Mouse (Mus musculus) retina, embryonic 14.5 days (tissue): Measurements from ENCODE around the gene Slc39a5.

ENCODE experiments used
- DNase-seq: peaks from one replicate; pipeline ENCODE4 v3.0.0-alpha.2; 2015; ENCODE audit warnings: low spot score

Slc39a5 gene

DNA sequence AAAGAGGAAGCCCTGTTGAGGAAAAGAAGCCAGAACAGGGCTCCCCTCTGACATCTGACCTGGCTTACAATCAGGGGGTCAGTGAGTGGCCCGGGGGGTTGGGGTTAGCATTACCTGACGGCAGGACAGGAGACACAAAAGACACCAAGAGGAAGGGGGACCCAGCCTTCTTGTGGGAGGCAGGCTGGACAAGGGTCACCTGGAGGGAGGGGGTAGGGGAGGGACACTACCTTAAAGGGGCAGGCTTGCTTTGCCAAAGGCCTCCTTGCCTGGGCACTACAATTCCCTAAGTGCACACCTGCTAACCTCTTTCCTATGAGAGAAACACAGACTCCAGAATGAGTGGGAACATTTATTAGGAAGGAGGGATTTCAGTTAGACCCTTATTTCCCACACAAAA lies at the start of gene Slc39a5:
Gene Slc39a5 (minus strand): TSS at position 174 of the 400 bp plus-strand sequence.
- DNase-seq = no peak

DNA sequence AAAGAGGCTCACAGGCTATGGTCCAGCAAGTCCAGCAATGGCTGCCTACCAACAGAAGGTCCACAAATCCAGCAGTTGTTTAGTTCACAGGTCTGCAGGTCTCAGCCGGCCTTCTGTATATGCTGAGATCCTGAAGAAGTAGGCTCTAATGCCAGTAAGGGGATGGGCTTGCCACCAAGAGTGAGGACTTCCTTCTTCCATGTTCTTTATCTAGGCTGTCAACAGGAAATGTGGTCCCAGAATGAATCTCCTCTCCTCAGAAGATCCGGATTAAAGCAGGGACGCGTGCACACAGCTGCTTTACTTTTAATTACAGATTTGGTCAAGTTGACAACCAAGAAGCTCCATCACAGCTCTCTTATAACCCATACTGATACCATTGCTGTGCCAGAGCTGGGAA lies 44.4 kb upstream of the Slc39a5 start:
- DNase-seq = no peak

DNA sequence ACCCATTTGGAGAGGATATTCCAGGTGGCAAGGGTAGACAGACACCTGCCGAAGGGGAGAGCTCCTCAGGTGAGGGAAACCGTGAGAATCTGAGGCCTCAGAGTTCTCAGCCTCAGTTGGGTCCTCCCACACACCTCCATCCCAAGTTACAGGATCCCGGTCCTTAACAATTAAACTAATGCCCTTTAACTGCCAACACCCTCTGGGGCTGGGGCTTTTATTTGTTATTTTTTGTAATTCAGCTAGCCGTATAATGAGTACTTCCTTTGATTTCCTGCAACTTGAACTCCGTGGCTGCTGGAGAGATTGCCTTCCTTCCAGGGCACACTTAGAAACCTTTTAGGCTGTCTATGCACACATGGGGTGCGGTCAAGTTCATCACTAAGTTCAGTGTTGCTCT lies 43.3 kb upstream of the Slc39a5 start:
- no peak for DNase-seq

DNA sequence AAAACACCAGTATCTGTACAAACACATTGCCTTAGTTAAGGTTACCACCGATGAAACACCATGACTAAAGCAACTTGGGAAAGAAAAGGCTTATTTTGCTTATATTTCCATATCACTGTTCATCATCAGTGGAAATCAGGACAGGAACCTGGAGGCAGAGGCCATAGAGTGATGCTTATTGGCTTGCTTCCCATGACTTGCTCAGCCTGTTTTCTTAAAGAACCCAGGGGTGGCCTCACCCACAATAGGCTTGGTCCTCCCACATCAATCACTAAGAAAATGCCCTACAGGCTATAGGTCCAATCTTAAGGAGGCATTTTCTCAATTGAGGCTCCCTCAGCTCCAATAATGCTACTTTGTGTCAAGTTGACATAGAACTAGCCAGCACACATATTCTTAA lies 41.7 kb upstream of the Slc39a5 start:
- no peak for DNase-seq

DNA sequence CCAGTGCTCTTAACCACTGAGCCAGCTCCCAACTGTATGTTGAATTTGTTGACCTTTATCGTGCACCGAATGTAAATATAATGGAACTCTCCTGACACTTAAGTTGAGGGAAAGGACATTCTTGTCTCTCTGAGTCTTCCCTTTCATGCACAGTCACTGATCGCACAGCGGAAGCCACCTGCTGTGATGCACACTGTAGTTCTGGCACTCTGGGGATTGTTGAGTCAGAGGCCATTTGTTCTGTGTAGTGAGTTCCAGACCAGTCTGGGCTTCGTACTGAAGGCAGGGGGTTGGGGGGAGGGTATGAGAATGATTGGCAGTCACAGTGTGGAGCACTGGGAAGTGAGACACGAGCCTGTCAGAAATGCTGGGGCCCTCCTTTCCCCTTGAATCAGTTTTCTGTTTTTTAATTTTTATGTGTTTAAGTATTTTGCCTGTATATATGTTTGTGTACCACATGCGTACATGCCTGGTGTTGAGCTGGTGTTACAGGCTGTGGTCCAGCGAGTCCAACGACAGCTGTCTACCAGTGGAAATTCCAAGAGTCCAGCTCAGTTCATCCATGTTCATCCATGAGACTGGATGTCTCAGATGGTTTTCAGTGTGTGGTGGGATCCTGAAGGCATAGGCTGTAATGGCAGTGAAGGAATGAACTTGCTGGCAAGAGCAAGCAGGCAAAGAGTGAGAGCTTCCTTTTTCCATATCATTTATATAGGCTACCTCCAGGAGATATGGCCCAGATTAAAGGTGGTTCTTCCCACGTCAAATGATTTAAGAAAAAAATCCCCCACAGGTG lies 40.5 kb upstream of the Slc39a5 start:
- DNase-seq = no peak

DNA sequence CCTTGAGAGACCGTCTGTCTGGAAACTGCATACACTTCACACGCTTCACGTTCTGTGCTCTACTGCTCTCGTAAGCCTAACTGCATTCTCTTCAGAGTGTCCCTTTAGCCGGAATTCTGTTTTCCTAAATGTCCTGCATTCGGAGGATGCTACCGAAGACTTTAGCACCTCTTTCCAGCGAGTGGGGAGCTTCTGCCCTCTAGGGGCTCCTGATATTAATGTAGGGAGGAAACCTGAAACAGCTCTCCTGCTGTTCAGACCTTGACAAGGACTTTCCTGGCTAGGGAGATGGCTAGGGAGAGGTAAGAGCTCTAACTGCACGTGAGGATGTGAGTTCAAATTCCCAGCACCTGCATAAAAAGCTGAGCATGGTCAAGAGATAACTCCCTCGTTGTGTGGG lies 39.4 kb upstream of the Slc39a5 start:
- peak; percentile 53 for DNase-seq

DNA sequence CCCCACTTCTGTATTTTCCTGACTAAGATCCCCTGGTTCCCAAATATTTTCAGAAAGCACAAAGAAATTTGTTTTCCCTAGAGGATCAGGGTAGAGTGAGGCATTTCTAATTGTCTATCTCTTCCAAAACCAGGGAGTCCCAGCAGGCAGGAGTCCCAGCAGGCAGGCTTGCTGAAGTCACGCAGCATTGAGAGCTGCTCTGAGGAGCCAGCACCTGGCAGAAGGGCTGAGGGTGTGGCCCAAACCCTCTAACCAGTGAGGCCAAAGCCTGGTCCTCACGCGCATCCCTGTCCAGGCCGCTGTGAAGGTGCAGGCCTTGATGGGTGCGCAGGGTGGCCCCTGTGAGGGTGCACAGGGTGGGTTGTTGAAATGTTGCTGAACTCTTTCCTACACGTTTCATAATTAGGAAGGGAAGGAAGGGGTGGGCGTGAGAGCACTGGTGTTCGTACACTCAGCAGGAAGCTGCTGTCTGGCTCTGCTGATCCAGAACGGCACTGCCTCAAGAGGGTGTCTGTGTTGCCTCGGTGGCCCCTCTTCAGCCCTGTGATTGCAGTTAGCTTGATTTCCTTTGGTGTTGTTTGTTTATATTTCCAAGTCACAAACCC lies 37.7 kb upstream of the Slc39a5 start:
- DNase-seq = no peak

DNA sequence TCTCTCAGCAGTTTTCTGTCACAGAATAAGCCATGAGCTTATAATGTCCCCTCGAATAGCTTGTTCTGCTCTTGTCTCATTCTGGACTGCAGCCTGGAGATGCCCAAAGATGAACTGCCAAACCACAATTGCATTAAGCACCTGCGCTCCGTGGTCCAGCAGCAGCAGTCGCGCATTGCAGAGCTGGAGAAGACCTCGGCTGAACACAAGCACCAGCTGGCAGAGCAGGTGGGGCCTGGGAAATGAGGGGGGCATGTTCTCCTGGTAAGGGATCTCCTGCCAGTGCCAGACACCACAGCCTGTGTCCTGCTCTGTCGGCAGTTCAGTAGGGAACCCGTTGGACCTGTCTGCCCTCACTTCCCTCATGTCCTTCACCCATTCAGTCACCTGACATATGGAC lies 35.3 kb upstream of the Slc39a5 start:
- no peak for DNase-seq

DNA sequence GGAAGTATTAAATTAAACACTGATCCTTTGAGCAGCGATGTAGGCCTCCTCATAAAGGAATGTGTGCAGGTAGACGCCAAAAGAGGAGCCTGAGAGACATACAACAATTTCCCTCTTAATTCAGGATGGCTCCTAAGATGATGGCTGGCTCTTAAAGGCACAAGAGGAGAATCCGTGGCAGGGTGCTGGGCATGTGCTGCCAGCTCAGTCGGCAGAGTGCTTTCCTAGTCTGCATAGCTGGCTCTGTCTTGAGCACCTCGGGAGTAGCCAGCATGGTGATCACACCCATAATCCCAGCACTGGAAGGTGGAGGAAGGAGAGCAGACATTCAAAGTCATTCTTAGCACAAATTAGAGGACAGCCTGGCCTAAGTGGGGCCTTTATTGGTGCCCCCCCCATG lies 34.8 kb upstream of the Slc39a5 start:
- no peak for DNase-seq

DNA sequence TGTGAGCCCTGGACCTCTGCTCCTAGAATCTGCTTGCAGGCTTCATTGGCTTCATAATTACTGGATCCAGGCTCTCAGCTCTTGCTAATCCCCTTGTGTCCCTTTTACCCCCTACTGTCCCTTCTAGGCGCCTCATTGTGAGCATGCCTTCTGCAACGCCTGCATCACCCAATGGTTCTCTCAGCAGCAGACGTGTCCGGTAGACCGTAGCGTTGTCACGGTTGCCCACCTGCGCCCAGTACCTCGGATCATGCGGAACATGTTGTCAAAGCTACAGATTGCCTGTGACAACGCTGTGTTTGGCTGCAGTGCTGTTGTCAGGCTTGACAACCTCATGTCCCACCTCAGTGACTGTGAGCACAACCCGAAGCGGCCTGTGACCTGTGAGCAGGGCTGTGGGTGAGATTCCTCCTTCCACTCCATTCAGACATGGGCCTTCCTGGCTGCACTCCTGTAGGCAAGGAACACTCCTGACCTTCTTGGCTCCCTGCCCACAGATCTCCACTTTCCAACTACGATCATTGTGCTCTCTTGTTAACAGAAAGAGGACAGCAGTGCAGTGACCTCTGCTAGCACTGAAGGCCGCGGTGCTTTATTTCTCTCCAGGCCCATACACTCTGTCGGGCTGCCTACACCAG lies 34.3 kb upstream of the Slc39a5 start:
- no peak for DNase-seq

DNA sequence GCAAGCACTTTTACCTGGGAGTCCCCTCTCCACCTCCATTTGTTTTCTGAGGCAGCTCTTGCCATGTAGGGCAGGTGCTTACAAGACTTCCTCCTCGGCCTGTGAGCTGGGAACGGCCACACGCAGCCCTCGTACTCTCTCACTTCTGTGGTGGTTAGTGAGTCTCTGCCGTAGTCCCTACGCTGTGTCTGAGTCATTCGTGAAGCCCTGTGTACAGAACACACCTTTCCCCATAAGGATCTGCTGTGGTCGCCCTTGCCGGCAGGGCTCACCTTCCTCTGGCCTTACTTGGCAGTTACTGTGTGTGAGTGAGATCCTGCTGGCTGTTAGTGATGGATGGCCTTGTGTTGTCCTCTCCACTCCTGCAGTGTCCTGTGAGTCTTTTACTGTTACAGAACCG lies 33.7 kb upstream of the Slc39a5 start:
- no peak for DNase-seq

DNA sequence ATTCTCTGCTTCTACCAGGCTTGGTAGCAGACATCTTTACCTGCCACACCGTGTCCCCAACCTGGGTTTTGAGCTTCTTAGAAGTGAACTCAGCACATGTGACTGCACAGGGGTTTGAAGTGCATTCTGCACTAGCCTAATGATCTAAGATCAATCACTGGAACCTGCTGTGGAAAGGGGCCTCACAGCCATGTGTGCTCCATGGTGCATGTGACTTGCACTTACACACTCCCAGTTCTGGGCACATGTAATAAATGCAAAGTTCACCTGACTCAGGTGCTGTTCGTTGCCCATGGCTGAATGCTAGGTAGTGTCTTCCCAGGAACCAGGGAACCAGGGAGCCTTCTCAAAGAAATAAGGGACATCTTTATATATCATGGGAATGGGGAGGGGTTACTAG lies 32.4 kb upstream of the Slc39a5 start:
- DNase-seq = no peak

DNA sequence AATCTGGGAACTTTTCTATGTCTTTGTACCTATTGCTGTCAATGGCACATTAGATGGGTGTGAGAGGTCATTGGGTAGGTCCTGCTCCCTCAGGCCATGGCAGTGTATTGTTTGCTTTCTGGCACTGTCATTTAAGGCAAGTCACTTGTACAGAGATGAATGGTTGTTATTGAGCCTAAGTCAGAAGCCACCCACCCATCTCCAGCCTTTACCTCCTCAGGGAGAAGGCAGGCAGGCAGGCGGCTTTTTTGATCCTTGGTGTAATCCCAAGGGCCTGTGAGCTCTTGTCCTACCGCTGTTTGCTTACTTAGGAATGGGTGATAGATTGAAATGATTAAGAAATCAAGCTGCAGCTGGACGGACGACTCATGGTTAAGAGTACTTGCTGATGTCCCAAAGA lies 28.4 kb upstream of the Slc39a5 start:
- DNase-seq = no peak

DNA sequence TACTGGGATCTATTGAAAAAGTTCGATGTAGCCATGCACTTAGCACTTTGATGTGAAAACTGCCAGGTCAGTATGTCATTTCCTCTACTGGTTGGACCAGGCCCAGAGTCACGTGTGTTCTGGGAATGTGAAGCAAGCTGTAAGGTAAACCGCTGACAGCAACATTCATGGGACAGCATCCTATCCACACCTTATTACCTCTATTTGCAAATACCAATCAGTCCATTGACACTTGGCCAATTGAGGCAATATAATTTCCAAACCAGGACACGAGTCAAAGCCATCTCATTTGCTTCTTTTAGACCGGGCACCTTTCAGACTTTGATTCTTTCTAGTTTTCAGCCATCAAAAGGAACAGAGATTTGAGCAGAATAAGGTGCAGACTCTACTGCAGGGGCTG lies 28.0 kb upstream of the Slc39a5 start:
- no peak for DNase-seq

DNA sequence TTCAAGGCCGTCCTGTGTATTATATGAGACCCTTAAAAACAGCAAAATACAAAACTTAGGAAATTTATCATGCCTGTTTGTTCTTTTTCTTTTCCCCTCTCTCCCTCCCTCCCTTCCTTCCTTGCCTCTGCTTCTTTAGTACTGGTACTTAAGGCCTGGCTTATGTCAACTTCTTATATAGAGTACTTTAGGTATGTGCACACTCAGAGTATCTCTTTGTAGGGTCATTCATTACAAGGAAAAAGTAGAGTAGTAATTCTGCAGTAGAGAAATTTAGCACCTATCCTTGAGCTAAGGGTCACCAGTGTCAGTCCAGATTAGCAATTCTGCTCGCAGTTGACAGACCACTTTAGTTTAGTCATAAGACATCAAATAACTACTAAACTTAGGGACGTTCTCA lies 24.2 kb upstream of the Slc39a5 start:
- DNase-seq = no peak

DNA sequence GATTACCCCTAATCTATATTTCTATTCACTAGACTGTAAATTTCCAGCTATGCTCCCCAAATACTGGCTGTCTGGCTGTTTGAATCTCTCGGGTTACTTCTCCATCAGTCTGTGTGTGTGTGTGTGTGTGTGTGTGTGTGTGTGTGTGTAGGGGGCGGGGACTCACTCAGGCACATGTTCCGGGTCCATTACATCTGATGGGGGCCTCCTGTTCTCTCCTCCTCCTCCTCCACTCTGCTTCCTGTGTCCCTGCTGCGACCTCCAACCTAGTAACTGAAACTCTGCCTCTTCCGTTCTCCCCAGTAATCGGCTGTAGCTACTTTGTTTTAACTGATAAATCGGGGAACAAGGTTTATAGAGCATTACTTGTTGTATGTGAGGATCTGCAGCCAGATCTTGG lies 23.6 kb upstream of the Slc39a5 start:
- DNase-seq = no peak

DNA sequence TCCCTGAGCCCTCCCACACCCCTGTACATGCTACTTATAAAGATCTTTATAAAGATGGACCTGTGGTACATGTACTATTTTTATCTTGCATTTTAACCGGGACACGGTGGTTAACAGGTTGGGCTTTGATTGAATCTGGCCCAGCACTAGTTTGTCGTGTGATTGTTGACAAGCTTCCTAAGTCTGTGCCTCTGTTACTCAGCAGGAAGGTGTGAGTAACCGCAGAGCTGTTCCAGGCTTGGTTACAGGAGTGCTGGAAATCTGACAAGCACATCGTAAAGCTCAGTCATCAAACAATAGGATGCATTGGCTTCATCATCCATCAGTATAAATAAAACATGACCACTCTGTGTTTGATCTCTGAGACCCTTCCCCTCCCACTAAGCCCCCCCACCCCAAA lies 21.4 kb upstream of the Slc39a5 start:
- no peak for DNase-seq

DNA sequence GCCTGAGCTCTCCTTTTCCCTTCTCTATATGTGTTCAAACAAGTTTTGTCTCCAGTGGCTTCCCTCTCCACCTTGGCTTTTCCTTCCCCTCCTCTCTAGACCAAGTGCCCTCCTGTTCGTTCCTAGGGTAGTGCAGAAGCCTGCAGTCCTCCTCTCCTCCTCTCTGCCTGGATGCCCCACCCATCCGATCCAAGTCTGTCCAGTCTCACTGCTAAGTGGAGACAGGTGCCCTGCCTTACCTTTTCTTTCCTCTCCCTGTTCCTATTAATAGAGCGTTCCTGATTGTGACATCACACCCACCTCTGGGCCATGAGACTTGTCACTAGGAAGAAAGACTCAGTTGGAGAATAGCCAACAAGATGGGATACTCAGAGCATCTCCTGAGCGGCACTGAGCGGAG lies 13.8 kb upstream of the Slc39a5 start:
- DNase-seq = no peak

DNA sequence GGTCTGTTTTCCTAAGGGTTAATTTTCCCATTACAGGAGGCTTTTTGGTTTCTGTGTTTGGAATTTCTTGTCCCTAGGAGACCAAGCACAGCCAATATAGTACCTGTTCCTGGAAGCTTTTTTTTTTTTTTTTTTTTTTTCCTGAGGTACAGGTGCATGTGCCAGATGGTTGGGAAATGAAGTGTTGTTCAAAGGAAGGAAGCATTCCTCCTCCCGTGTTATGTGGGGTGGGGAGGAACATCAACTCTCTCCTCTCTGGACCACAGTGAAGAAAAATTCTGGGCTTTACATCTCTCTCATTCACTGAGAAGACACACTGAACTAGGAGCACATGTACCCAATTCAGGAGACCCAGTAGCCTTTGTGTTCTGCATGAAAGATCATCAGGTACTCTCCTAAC lies 12.0 kb upstream of the Slc39a5 start:
- DNase-seq = no peak

DNA sequence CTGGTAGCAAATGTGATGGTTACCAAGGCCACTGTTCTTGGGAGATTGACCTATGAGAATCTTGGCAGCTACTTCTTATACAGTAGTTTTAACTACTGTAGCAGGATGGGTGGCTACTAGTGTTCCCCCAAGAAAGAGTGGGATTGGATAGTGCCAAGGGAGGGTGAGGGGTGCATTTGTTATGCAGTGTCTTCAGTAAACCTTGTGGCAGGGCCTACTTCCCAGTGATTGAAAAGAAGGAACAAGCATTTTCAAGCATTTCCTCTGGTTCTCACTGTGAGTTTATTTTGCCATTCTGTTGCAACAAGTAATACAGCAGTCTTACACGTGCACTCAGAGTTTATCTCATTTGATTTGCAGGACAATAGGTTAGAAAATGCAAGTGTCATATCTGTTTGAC lies 11.5 kb upstream of the Slc39a5 start:
- no peak for DNase-seq

DNA sequence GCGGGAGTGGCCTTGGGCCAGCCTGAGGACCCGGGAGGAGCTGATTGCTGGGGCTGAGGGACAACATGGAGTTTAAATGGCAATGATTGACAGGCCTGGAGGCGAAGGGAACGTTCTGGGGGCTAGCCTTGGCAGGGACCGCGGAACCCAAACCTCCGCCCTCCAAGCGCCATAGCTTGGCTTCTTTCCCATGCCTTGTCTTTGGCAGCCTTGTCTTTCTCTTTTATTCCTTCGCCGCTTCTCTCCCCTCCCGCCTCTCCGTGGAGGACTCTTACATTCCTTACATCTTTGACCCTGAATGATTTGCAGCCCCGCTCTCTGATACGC lies 11.0 kb upstream of the Slc39a5 start:
- no peak for DNase-seq

DNA sequence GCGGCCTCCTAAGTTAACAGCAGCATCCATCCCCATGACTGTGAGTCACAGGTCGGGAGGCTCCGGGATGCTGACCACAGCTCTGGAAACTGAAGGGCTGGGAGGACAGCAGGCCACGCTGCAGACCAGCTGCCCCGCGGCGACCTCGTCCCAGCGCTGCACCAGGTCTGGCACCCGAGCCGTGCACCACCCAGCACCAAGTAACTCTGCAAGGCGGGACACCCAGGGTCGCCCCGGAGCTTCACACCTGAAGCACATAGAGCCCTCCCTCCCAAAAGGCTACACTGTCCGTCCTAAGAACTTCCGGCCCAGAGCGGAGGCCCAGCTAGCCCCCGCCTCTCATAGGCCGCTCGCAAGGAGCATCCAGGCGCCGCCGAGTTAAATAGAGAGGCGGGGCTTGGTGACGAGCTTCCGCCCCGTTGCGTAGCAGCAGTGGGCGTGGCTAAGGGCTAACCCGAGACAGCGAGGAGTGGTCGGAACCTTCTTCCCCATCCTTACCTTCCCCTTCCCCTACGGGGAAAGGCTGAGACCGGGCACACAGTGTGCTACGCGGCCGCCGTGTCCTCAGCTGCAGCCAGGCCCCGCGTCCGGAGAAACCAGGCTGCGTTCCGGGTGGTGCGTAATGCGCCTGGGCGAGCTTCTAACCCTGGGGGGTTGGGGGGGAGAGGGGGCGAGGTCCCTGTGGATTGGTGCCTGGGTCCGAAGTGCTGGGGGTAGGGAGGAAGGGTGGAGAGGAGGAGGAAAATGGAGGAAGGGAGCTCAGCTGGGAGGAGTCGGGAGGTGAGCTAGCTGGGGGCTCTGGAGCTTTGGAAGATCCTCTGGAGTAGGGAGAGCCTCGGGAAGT lies 10.4 kb upstream of the Slc39a5 start, which contains the start of the genes Nabp2 and Rnf41:
Gene Nabp2 (minus strand): TSS at position 282 of the 844 bp plus-strand sequence.
Gene Rnf41 (plus strand): TSS at position 447 of the 844 bp plus-strand sequence.
- DNase-seq = peak; percentile 98

DNA sequence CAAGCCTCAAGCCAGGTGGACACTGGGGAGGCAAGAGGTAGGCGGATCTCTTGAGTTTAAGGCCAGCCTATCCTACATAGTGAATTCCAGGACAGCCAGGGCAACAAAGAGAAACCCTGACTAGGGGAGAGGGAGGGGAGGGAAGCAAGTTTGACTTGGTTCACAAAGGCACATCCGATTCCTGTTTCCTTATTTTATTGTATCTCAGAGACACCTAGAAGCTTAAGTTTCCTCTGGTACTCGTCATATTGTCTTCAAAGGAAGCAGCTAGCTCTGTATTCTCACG lies 9.5 kb upstream of the Slc39a5 start:
- DNase-seq = no peak
